Mouse (Mus musculus): ENCODE data around the gene Atxn2. TPM values are rescaled to one million over a fixed set of nuclear protein-coding genes. Genes with fewer than 3 reads are reported as not detected.
"Not testable (repeated sequence)": the region's sequence is repeated elsewhere in the genome, so short reads cannot be mapped to it uniquely, and the experiment has no call there.

Atxn2 gene
- polyA plus RNA-seq, 1 experiment from 2014 or later: 37.3 TPM

DNA sequence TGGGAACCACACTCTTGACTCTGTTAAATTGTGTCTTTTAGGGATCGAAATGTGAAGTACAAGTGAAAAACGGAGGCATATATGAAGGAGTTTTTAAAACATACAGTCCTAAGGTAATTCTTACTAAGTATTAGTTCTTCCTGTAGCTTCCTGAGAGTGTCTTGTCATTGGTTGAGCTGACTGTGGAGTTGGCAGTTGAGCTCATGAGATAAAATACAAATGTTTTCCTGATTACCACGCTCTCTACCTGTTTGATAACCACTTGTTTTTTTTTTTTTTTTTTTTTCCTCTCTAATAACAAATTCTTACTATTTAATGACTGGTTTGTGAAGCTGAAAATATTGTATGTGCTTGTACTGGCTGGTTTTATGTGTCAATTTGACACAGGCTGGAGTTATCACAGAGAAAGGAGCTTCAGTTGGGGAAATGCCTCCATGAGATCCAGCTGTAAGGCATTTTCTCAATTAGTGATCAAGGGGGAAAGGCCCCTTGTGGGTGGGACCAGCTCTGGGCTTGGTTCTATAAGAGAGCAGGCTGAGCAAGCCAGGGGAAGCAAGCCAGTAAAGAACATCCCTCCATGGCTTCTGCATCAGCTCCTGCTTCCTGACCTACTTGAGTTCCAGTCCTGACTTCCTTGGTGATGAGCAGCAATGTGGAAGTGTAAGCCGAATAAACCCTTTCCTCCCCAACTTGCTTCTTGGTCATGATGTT is 36.9 kb downstream of the Atxn2 start:
- H3K9me3 ChIP-seq (replicated peaks); H3K4me3 ChIP-seq; H3K27me3 ChIP-seq (ENCODE audit: low read depth, poor library complexity, severe bottlenecking); H3K4me1 ChIP-seq; DNase-seq (ENCODE audit: low spot score); H3K27ac ChIP-seq (replicated peaks): not testable (repeated sequence)
- WGBS: 91% methylated on average over 4 of the region's 4 CpGs
- peaks cover 77% of the 10 kb centered on the region for H3K36me3 ChIP-seq

DNA sequence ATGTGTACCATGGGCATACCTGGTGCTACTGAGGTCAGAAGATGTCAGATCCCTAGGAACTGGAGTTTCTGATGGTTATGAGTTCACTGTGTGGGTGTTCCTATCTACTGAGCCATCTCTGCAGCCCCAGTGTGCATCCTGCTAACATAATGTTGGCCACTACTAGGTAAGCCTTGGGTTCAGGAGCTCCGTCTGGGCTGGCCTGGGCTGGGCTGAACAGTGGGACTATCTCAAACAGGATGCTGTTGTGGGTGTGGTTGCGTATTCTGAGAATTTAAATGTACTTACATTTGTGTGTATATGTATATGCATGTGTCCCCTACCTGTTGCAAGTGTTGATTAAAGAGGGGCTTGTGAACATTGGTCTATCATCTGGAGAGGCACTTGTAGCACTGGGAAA is 38.5 kb downstream of the Atxn2 start:
- Histone ChIP-seq H3K4me3 (no peak overlapping the region), H3K36me3 (peaks cover 84% of the 10 kb centered on the region), H3K27me3 (ENCODE audit: low read depth, poor library complexity, severe bottlenecking) (no peaks in the 10 kb centered on the region), H3K27ac (replicated peaks) (no peak overlapping the region), H3K9me3 (replicated peaks) (no peaks in the 10 kb centered on the region), H3K4me1 (no peaks in the 10 kb centered on the region)
- DNase-seq (ENCODE audit: low spot score): no peak
- 92% methylated on average over 2 of the region's 2 CpGs for WGBS

DNA sequence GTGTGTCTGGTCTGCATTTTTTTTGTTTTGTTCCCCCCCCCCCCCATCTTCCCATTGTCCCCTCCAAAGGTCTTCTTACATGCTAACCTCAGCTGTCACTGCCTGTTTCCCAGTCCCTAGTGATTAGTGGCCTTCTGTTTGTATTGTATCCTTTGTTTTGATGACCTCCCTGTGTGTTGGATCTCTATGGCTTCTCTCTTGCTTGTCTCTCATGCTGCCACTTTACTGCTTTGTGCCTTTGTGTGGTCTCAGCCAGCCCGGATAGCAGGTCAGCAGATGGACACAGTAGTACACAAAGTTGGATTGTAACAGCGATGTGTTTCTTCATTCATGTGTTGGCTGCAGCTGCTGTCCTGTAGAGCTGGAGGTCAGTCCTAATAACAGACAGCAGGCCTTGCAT is 46.8 kb downstream of the Atxn2 start:
- H3K4me1 ChIP-seq: peaks cover 11% of the 10 kb centered on the region
- H3K27me3 ChIP-seq (ENCODE audit: low read depth, poor library complexity, severe bottlenecking): no peaks in the 10 kb centered on the region
- no peaks in the 10 kb centered on the region for H3K9me3 ChIP-seq (replicated peaks)
- no peak overlapping the region for H3K27ac ChIP-seq (replicated peaks)
- 39% methylated on average over 2 of the region's 2 CpGs for WGBS
- peak; percentile 26 for DNase-seq (ENCODE audit: low spot score)
- H3K36me3 ChIP-seq: peaks cover 85% of the 10 kb centered on the region
- H3K4me3 ChIP-seq: no peak overlapping the region

DNA sequence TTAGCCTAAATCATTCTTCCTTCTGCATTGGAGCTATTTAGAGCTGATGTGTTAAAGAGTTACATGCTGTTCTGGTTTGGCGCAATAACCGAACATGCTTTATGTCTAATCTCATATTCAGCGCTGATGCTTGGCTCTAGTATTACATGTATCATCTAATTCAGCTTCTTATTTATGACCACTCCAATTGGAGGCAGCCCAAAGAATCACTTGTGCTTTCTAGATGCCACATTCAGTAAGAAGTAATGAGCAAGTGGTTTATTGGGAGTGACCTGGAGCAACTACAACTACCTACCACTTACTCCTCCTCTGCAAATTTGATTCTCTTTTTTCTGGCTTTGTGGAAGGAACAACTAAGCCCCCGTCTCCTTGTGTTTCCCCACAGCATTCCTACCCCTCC is 47.2 kb downstream of the Atxn2 start:
- Histone ChIP-seq H3K27ac (replicated peaks) (no peak overlapping the region), H3K27me3 (ENCODE audit: low read depth, poor library complexity, severe bottlenecking) (no peaks in the 10 kb centered on the region), H3K9me3 (replicated peaks) (no peaks in the 10 kb centered on the region), H3K4me1 (peaks cover 11% of the 10 kb centered on the region), H3K36me3 (peaks cover 85% of the 10 kb centered on the region), H3K4me3 (no peak overlapping the region)
- no peak for DNase-seq (ENCODE audit: low spot score)
- WGBS: 92% methylated on average over 4 of the region's 4 CpGs

DNA sequence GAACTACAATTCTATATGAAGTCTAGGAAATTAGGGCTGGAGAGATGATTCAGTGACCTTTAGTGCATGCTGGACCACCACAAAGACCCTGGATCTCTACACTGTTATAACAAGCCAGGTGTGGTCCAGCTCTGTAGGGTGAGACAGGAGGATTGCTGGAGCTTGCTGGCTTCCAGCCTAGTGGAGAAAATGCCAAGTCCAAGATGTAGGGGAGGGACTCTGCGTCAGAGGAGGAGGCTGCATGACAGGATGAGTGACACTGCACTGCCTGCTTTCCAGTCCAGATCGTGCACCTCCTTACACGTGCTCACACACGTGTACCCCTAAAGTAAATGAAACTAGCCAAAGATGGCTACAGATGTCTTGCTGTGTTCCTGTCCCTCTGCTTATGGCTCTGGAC is 48.8 kb downstream of the Atxn2 start:
- H3K36me3 ChIP-seq: peaks cover 85% of the 10 kb centered on the region
- H3K4me1 ChIP-seq: peaks cover 11% of the 10 kb centered on the region
- 91% methylated on average over 4 of the region's 4 CpGs for WGBS
- H3K27me3 ChIP-seq (ENCODE audit: low read depth, poor library complexity, severe bottlenecking): no peaks in the 10 kb centered on the region
- no peak overlapping the region for H3K27ac ChIP-seq (replicated peaks)
- no peak for DNase-seq (ENCODE audit: low spot score)
- H3K4me3 ChIP-seq: no peak overlapping the region
- H3K9me3 ChIP-seq (replicated peaks): no peaks in the 10 kb centered on the region

DNA sequence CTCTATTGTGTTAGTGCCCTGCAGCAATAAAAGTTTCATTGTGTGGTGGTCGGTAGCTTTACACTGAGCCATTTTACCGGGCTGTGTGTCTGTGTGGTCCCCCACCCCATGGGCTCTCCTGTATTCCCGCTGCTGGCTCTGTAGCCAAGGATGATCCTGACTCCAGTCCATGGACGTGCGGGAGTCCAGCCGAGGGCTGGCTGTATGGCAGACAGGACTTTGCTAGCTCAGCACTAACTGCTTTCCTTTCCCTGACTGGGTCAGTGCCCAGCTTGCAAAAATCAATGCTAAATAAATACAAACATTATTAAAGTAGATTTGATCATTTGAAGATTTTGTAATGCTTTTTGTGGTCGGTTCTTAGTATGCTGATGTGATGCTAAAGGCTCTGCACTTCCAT is 50.3 kb downstream of the Atxn2 start:
- Histone ChIP-seq H3K4me3 (no peak overlapping the region), H3K4me1 (peaks cover 11% of the 10 kb centered on the region), H3K27me3 (ENCODE audit: low read depth, poor library complexity, severe bottlenecking) (no peaks in the 10 kb centered on the region), H3K27ac (replicated peaks) (no peak overlapping the region), H3K9me3 (replicated peaks) (no peaks in the 10 kb centered on the region), H3K36me3 (peaks cover 82% of the 10 kb centered on the region)
- WGBS: 84% methylated on average over 7 of the region's 7 CpGs
- DNase-seq (ENCODE audit: low spot score): no peak

DNA sequence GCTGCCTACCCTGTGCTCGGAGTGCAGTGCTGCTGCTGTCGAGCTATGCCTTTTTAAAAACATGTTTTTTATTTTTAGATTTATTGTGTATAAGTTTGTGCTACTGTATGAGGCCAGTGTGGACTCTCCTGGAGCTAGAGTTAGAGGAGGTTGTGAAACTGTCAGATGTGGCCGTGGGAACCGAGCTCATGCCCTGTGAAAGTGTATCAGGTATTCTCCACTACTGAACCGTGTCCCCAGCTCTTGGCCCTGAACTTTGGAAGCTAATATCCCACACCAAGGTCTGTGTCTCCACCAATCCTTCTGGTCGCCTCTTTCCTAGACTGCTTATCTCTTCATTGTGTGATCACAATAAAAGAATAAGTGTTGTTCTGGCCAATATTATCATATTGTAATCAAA is 51.8 kb downstream of the Atxn2 start:
- WGBS: 92% methylated on average over 6 of the region's 6 CpGs
- H3K4me1 ChIP-seq: peaks cover 8% of the 10 kb centered on the region
- no peaks in the 10 kb centered on the region for H3K9me3 ChIP-seq (replicated peaks)
- no peak for DNase-seq (ENCODE audit: low spot score)
- H3K4me3 ChIP-seq: no peak overlapping the region
- H3K27me3 ChIP-seq (ENCODE audit: low read depth, poor library complexity, severe bottlenecking): no peaks in the 10 kb centered on the region
- peaks cover 76% of the 10 kb centered on the region for H3K36me3 ChIP-seq
- no peak overlapping the region for H3K27ac ChIP-seq (replicated peaks)

DNA sequence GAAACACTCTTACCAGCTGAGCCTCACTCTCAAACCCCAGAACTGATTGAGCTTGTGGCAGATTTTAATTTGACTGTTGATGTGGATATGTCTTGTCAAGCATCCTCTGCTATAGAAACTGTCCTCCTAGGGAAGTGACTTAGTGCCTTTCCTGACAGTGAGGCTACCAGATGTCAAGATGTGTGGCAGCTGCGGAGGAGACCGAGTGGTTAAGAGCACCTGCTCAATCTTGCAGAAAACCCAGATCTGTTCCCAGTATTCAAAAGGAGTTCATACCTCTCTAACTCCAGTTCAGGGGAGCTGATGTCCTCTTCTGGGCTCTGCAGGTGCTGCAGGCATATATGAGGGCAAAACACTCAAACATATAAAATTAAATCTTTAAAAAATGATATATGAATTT is 53.9 kb downstream of the Atxn2 start:
- no peaks in the 10 kb centered on the region for H3K9me3 ChIP-seq (replicated peaks)
- DNase-seq (ENCODE audit: low spot score): no peak
- 86% methylated on average over 2 of the region's 2 CpGs for WGBS
- H3K36me3 ChIP-seq: peaks cover 65% of the 10 kb centered on the region
- H3K4me3 ChIP-seq: no peak overlapping the region
- H3K27ac ChIP-seq (replicated peaks): no peak overlapping the region
- H3K4me1 ChIP-seq: no peaks in the 10 kb centered on the region
- H3K27me3 ChIP-seq (ENCODE audit: low read depth, poor library complexity, severe bottlenecking): no peaks in the 10 kb centered on the region

DNA sequence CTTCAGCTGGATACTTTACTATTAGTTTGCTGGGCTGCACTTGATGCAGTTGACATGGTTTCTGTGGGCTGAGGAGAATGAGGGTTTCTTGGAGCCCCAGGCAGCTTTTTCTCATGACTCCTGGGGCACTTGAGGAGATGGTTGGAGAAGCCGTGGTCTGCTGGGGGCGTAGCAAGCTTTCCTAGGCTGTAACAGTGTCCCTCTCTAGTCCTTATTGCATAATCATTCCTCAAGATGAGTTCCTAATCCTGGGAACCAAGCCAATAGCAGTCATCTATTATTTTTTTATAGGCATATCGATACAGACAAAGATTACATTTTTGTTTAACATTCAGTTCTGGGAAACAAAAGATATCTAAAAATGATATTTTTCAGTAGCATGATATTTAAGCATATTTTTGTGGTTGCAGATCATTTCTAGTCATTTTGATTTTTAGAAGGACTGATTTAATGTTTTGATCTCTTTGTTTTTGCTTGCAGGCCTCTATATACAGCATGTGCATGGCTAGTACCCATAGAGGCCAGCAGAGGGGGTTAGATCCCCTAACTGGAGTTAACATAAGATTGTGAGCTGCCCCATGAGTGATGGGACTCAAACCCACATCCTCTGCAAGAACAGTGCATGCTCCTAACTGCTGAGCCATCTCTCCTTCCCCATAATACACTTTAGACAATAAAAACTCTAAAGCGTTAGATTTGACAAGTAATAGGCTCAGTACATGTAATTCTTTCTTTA is 55.1 kb downstream of the Atxn2 start:
- no peak overlapping the region for H3K4me3 ChIP-seq
- no peak for DNase-seq (ENCODE audit: low spot score)
- H3K27ac ChIP-seq (replicated peaks): no peak overlapping the region
- no peaks in the 10 kb centered on the region for H3K27me3 ChIP-seq (ENCODE audit: low read depth, poor library complexity, severe bottlenecking)
- peaks cover 58% of the 10 kb centered on the region for H3K36me3 ChIP-seq
- H3K9me3 ChIP-seq (replicated peaks): no peaks in the 10 kb centered on the region
- WGBS: 95% methylated on average over 4 of the region's 4 CpGs
- no peaks in the 10 kb centered on the region for H3K4me1 ChIP-seq

DNA sequence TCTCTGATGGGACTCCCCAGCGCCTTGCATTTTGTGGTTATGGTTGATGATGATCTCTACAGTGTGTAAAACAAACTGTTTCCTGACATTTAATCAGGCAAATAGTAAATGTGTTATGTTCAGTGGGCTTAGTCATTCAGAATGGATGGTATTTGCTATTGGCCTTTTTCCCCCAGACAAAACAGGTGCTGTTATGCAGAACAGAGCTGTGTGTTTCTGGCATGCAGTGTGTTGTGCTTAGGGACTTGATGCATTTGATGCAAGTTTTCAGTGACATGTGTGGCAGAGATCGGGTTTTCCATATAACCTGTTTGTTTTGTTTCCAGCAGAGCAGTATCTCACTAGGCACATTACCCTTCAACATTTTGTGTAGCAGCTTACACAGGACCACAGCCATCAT is 56.4 kb downstream of the Atxn2 start:
- H3K9me3 ChIP-seq (replicated peaks): no peaks in the 10 kb centered on the region
- DNase-seq (ENCODE audit: low spot score): no peak
- 91% methylated on average over 2 of the region's 2 CpGs for WGBS
- H3K27me3 ChIP-seq (ENCODE audit: low read depth, poor library complexity, severe bottlenecking): no peaks in the 10 kb centered on the region
- H3K4me1 ChIP-seq: no peaks in the 10 kb centered on the region
- peaks cover 58% of the 10 kb centered on the region for H3K36me3 ChIP-seq
- H3K27ac ChIP-seq (replicated peaks): no peak overlapping the region
- H3K4me3 ChIP-seq: no peak overlapping the region

DNA sequence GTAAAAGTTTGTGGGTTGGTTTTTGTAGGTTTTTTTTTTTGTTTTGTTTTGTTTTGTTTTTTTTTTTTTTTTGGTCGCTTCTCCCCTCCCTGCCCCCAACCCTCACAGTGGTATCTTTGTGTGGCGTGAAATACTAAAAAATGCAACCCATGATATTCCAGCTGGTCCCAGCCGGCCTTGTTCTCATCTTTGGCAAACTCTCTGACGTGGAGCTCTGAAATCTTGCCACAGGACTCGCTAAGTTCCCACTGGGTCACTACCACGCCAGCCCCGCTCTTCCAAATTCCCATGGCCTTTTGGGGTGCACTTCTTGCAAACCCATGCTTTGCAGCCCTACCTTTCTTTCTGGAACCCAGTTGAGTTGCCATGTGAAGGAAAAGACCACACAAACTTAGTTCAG is 58.7 kb downstream of the Atxn2 start:
- DNase-seq (ENCODE audit: low spot score): no peak
- 90% methylated on average over 7 of the region's 7 CpGs for WGBS
- no peaks in the 10 kb centered on the region for H3K9me3 ChIP-seq (replicated peaks)
- H3K36me3 ChIP-seq: peaks cover 63% of the 10 kb centered on the region
- no peak overlapping the region for H3K27ac ChIP-seq (replicated peaks)
- H3K4me1 ChIP-seq: no peaks in the 10 kb centered on the region
- H3K4me3 ChIP-seq: no peak overlapping the region
- H3K27me3 ChIP-seq (ENCODE audit: low read depth, poor library complexity, severe bottlenecking): no peaks in the 10 kb centered on the region

DNA sequence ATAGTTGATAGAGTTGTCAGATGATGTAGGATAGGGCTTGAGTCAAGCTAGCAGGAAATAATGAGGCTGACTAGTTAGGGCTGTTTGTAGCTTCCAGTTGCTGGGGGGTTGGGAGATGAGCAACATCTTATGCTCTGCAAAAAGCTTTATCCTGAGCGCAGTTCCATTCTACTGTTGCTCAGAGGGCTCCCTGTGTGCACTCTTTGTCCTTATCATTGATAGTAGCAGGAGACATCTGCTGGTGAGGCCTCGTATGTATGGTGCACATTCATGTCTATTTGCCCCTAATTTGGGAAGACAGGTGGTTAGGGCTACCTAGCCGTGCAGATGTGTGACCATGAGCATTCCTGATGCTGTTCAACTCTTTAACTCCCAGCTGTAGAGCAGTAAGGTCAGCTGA is 60.5 kb downstream of the Atxn2 start:
- H3K36me3 ChIP-seq: peaks cover 68% of the 10 kb centered on the region
- DNase-seq (ENCODE audit: low spot score): no peak
- no peaks in the 10 kb centered on the region for H3K9me3 ChIP-seq (replicated peaks)
- WGBS: 89% methylated on average over 3 of the region's 3 CpGs
- H3K27me3 ChIP-seq (ENCODE audit: low read depth, poor library complexity, severe bottlenecking): no peaks in the 10 kb centered on the region
- H3K4me1 ChIP-seq: no peaks in the 10 kb centered on the region
- no peak overlapping the region for H3K27ac ChIP-seq (replicated peaks)
- no peak overlapping the region for H3K4me3 ChIP-seq

DNA sequence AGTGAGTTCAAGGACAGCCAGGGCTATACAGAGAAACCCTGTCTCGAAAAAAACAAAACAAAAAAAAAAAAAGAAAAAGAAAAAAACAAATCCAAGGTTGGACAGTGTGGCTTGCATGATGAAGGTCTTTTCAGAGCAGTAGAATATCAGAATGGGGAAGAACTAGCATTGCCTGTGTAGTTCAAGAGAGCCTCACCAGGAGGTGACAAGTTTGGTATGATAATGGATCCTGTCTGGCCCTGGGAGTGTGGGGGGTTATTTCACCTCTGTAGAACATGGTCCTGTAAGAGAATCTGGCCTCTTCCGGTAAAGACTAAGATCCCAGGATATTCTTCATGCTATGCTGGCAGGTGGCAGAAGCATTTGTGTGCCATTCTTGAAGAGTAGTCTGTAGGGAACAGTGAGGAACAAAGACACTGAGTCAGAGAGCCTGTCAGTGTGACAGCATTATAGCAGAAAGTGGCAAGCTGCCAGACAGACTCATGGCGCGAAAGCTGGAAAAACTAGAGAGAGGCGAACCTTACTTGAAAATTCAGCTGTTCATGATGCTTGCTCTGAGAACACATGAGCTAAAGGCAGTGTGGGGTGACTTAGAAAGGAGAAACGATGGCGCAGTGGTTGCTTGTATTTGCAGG is 67.5 kb downstream of the Atxn2 start:
- Histone ChIP-seq H3K4me1 (no peaks in the 10 kb centered on the region), H3K27ac (replicated peaks) (no peak overlapping the region), H3K9me3 (replicated peaks) (no peaks in the 10 kb centered on the region), H3K36me3 (peaks cover 98% of the 10 kb centered on the region), H3K27me3 (ENCODE audit: low read depth, poor library complexity, severe bottlenecking) (no peaks in the 10 kb centered on the region), H3K4me3 (no peak overlapping the region)
- WGBS: 96% methylated on average over 7 of the region's 7 CpGs
- no peak for DNase-seq (ENCODE audit: low spot score)

All from midbrain, embryonic 10.5 days (tissue).